ENCODE assay signal across 16 mouse cellular contexts in genomic region chr3:147284357-147284756, GRCm38 (mm10).
"Had no signal": no experiment of that assay in that cellular context is flagged by ENCODE, and none has a peak within 500 bp of the region (broad histone marks: within the 10 kb centered on the region; RNA-seq: fewer than 3 reads in every experiment).

No protein-coding gene starts in this region.

- DNase-seq: lung, adult 2 months; lung, postnatal 14 days; lung, postnatal 36 days; right cerebral cortex, postnatal 14 days; thymus, adult 2 months; thymus, postnatal 25 days; thymus, postnatal 4 days had no signal

- H3K9me3 ChIP-seq: lung, embryonic 15.5 days; midbrain, embryonic 13.5 days; midbrain, embryonic 15.5 days; neural tube, embryonic 12.5 days; stomach, embryonic 15.5 days had no signal

- H3K27me3 ChIP-seq: lung, embryonic 15.5 days; megakaryocyte, embryonic 14.5 days; midbrain, embryonic 13.5 days; midbrain, embryonic 15.5 days; neural tube, embryonic 12.5 days; stomach, embryonic 15.5 days had no signal

- ATAC-seq: midbrain, embryonic 13.5 days; midbrain, embryonic 15.5 days had no signal

- H3K4me1 ChIP-seq: megakaryocyte, embryonic 14.5 days; midbrain, embryonic 13.5 days; midbrain, embryonic 15.5 days; neural tube, embryonic 12.5 days; stomach, embryonic 15.5 days had no signal

- H3K27ac ChIP-seq: lung, embryonic 15.5 days; macrophage; midbrain, embryonic 13.5 days; midbrain, embryonic 15.5 days; neural tube, embryonic 12.5 days; stomach, embryonic 15.5 days; stomach, postnatal 0 days had no signal

- H3K4me3 ChIP-seq: lung, embryonic 15.5 days; megakaryocyte, embryonic 14.5 days; midbrain, embryonic 13.5 days; midbrain, embryonic 15.5 days; neural tube, embryonic 12.5 days; stomach, embryonic 15.5 days had no signal

- H3K9ac ChIP-seq: lung, embryonic 15.5 days; midbrain, embryonic 13.5 days; midbrain, embryonic 15.5 days; neural tube, embryonic 12.5 days; stomach, embryonic 15.5 days had no signal

- H3K36me3 ChIP-seq: lung, embryonic 15.5 days; midbrain, embryonic 13.5 days; midbrain, embryonic 15.5 days; neural tube, embryonic 12.5 days; stomach, embryonic 15.5 days had no signal

- H3K4me2 ChIP-seq: lung, embryonic 15.5 days; midbrain, embryonic 11.5 days; midbrain, embryonic 13.5 days; midbrain, embryonic 15.5 days; neural tube, embryonic 12.5 days; stomach, embryonic 15.5 days had no signal
